Mouse (Mus musculus) left cerebral cortex, postnatal 10 days (tissue): ENCODE measurements around the gene Tbc1d32. TPM values are rescaled to one million over a fixed set of nuclear protein-coding genes. Genes with fewer than 3 reads are reported as not detected.

ENCODE experiments used
- total RNA-seq, 2 experiments: library from RNA; stranded (reverse); gene quantifications; 2 replicates each; pipeline ENCODE4 v1.2.3; 2021

Tbc1d32 gene
- total RNA-seq, 2 experiments from 2014 or later: 8.2 to 9.5 TPM

Other genes with a start within 250 kb of the Tbc1d32 start
- 10 to 100 TPM; 13.5 to 14.5 TPM for gene Msl3l2, start 121.8 kb downstream of the Tbc1d32 start, total RNA-seq
- 100 to 1,000 TPM; 169 to 189 TPM for gene Gja1, start 148.6 kb upstream of the Tbc1d32 start, total RNA-seq